Comparison of ENCODE assay signal across 12 mouse cellular contexts in the genomic region with DNA sequence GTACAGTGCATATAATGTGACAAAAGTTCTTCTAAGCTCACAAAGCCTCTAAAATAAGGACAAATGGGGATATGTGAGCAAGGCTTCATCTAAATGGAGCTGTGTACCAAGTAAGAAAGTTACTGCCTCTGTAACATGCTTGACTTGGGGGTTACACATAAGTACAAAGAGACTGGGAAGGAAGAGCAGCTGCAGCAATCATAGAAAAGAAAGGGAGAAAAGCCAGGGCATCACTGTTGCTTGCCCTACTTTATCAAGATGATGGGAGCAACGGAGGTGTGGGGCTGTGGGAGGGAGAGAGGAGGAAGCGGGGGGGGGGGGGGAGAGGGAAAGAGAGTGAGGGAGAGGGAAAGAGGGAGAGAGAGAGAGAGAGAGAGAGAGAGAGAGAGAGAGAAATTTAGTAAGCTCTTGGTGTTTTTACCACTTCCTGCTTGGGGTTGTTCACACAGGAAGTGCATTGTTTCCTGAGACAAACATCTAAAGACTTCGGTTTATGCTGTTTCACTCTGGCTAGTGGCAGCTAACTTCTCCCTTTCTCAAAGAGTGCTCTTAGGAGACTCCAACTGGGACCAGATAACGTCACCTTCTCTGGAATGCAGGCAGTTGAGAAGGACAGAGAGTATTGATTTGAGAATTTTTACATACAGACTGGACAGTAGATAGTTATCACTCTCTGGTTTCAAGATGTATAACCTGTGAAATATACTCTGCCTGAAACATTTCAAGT.
DNase-seq lines count a peak whose midpoint lies in the region; ATAC-seq lines count a peak whose summit lies in the region.
"Had no signal": no experiment of that assay in that cellular context is flagged by ENCODE, and none has a peak within 500 bp of the region (broad histone marks: within the 10 kb centered on the region; RNA-seq: fewer than 3 reads in every experiment).

No protein-coding gene starts in this region.

- peak; percentile 95 for ATAC-seq in CD4-positive, CD25-positive, alpha-beta regulatory T cell, adult 4 months
- peak; percentile 97 for ATAC-seq in inflammation-experienced regulatory T-cells, adult 6 months
- no peak for ATAC-seq in intestine, embryonic 15.5 days

- H3K36me3 ChIP-seq in intestine, embryonic 15.5 days, result no peaks in the 10 kb centered on the region

- no peaks in the 10 kb centered on the region for H3K4me1 ChIP-seq in intestine, embryonic 15.5 days (replicated peaks)
- H3K4me1 ChIP-seq: neural tube, embryonic 12.5 days had no signal

- no peak overlapping the region for H3K4me3 ChIP-seq in intestine, embryonic 15.5 days (replicated peaks)
- H3K4me3 ChIP-seq: neural tube, embryonic 12.5 days had no signal

- H3K27ac ChIP-seq in intestine, embryonic 15.5 days, result no peak overlapping the region
- H3K27ac ChIP-seq: neural tube, embryonic 12.5 days had no signal

- WGBS in intestine, embryonic 15.5 days, result 62% methylated on average over 4 of the region's 4 CpGs

- DNase-seq in 416B (ENCODE audit: low read depth), result peak; percentile 92
- peak; percentile 87 for DNase-seq in naive thymus-derived CD4-positive, alpha-beta T cell, adult 2 months (ENCODE audit: low read depth)
- no peak for DNase-seq in adrenal gland, adult 8-10 months
- no peak for DNase-seq in cerebellum, postnatal 4 days (ENCODE audit: low spot score in 2 of 2)
- no peak for DNase-seq in kidney, postnatal 36 days
- DNase-seq: adrenal gland, adult 2 months; gastrocnemius, postnatal 10 days; left cerebral cortex, postnatal 4 days had no signal

- H3K9me3 ChIP-seq in intestine, embryonic 15.5 days, result no peaks in the 10 kb centered on the region
- H3K9me3 ChIP-seq: neural tube, embryonic 12.5 days had no signal

- no peak overlapping the region for H3K9ac ChIP-seq in intestine, embryonic 15.5 days
- H3K9ac ChIP-seq: neural tube, embryonic 12.5 days had no signal

- no peak overlapping the region for H3K4me2 ChIP-seq in intestine, embryonic 15.5 days (replicated peaks)
- H3K4me2 ChIP-seq: neural tube, embryonic 12.5 days had no signal

- H3K27me3 ChIP-seq in intestine, embryonic 15.5 days (replicated peaks), result no peaks in the 10 kb centered on the region
- H3K27me3 ChIP-seq: neural tube, embryonic 12.5 days had no signal

Comparison
In these comparisons a context has a peak if more than half of its experiments do, and no peak if none do; other contexts are left out.
1. DNase-seq: peak in 416B (single experiment) and naive thymus-derived CD4-positive, alpha-beta T cell, adult 2 months (single experiment); none in adrenal gland, adult 8-10 months (single experiment), cerebellum, postnatal 4 days (0 of 2) and kidney, postnatal 36 days (0 of 2).